Mouse (Mus musculus): Measurements from ENCODE around the gene Snx25.
"Not testable (repeated sequence)": the region's sequence is repeated elsewhere in the genome, so short reads cannot be mapped to it uniquely, and the experiment has no call there.

Gene Snx25

GRCm38 (mm10) chr8:46137336-46137735 lies 14.6 kb downstream of the Snx25 start:
- DNase-seq (ENCODE audit: low spot score) = no peak

GRCm38 (mm10) chr8:46135546-46135945 lies 16.4 kb downstream of the Snx25 start:
- not testable (repeated sequence) for DNase-seq (ENCODE audit: low spot score)

- no peak for DNase-seq (ENCODE audit: low spot score)
These were observed 21.5 kb downstream of the Snx25 start for GRCm38 (mm10) chr8:46130426-46130825.

- no peak for DNase-seq (ENCODE audit: low spot score)
These were observed 29.5 kb downstream of the Snx25 start for GRCm38 (mm10) chr8:46122498-46122897.

- no peak for DNase-seq (ENCODE audit: low spot score)
These were observed 32.8 kb downstream of the Snx25 start for GRCm38 (mm10) chr8:46119176-46119575.

- no peak for DNase-seq (ENCODE audit: low spot score)
These were observed 34.8 kb downstream of the Snx25 start for GRCm38 (mm10) chr8:46117172-46117571.

- DNase-seq (ENCODE audit: low spot score) = not testable (repeated sequence)
These were observed 38.4 kb downstream of the Snx25 start for GRCm38 (mm10) chr8:46113421-46114170.

GRCm38 (mm10) chr8:46107690-46108089 lies 44.3 kb downstream of the Snx25 start:
- DNase-seq (ENCODE audit: low spot score) = no peak

GRCm38 (mm10) chr8:46103434-46103833 lies 48.5 kb downstream of the Snx25 start:
- no peak for DNase-seq (ENCODE audit: low spot score)

GRCm38 (mm10) chr8:46092667-46093360 lies 59.1 kb downstream of the Snx25 start:
- no peak for DNase-seq (ENCODE audit: low spot score)

GRCm38 (mm10) chr8:46083141-46083540 lies 68.8 kb downstream of the Snx25 start:
- DNase-seq (ENCODE audit: low spot score) = no peak

- no peak for DNase-seq (ENCODE audit: low spot score)
These were observed 70.9 kb downstream of the Snx25 start for GRCm38 (mm10) chr8:46081030-46081429.

GRCm38 (mm10) chr8:46078866-46079265 lies 73.1 kb downstream of the Snx25 start:
- DNase-seq (ENCODE audit: low spot score) = no peak

GRCm38 (mm10) chr8:46075223-46075622 lies 76.7 kb downstream of the Snx25 start:
- no peak for DNase-seq (ENCODE audit: low spot score)

GRCm38 (mm10) chr8:46073540-46074140 lies 78.3 kb downstream of the Snx25 start:
- no peak for DNase-seq (ENCODE audit: low spot score)

GRCm38 (mm10) chr8:46072798-46073197 lies 79.2 kb downstream of the Snx25 start:
- DNase-seq (ENCODE audit: low spot score) = no peak

GRCm38 (mm10) chr8:46040260-46040659 lies 111.7 kb downstream of the Snx25 start:
- no peak for DNase-seq (ENCODE audit: low spot score)

- DNase-seq (ENCODE audit: low spot score) = no peak
These were observed 112.3 kb downstream of the Snx25 start for GRCm38 (mm10) chr8:46039666-46040065.

GRCm38 (mm10) chr8:46036217-46036616 lies 115.7 kb downstream of the Snx25 start:
- no peak for DNase-seq (ENCODE audit: low spot score)

- DNase-seq (ENCODE audit: low spot score) = no peak
These were observed 127.6 kb downstream of the Snx25 start for GRCm38 (mm10) chr8:46024392-46024791.

GRCm38 (mm10) chr8:46022758-46023157 lies 129.2 kb downstream of the Snx25 start:
- no peak for DNase-seq (ENCODE audit: low spot score)

- no peak for DNase-seq (ENCODE audit: low spot score)
These were observed 129.8 kb downstream of the Snx25 start for GRCm38 (mm10) chr8:46022203-46022602.
